Mouse (Mus musculus): Measurements from ENCODE around the gene Armh3.

GRCm38 (mm10) chr19:45900836-45901235 is 97.5 kb downstream of the Armh3 start:
- TF ChIP-seq RCOR1 (IDR thresholded peaks at IDR 0.05; ENCODE audit: low read depth, low read length) (no peak), ETS1 (IDR thresholded peaks at IDR 0.05; ENCODE audit: low read depth, low read length) (no peak), CHD2 (IDR thresholded peaks at IDR 0.05; ENCODE audit: low read length) (no peak)

Data from MEL (cell line).